ENCODE assay signal across 8 mouse cellular contexts in genomic region chr16:63863181-63863580, GRCm38 (mm10). TPM values are rescaled to one million over a fixed set of nuclear protein-coding genes. Genes with fewer than 3 reads are reported as not detected.
DNase-seq lines count a peak whose midpoint lies in the region; ATAC-seq and TF ChIP-seq lines count a peak whose summit lies in the region.

No protein-coding gene starts in this region.

- peak; percentile 66 for ATAC-seq in hindbrain, embryonic 12.5 days (ENCODE audit: low FRiP score)
- no peak for ATAC-seq in inflammation-experienced regulatory T-cells, adult 6 months

- peak overlapping the region; percentile 77 for H3K4me2 ChIP-seq in hindbrain, embryonic 12.5 days (replicated peaks)

- H3K27me3 ChIP-seq in hindbrain, embryonic 12.5 days: peaks cover 4% of the 10 kb centered on the region; the same call in 1 of the 2 replicates

- peak overlapping the region; percentile 72 for H3K4me3 ChIP-seq in cortical plate, adult 2 months (ENCODE audit: insufficient read depth, low read length)
- peak overlapping the region; percentile 69 for H3K4me3 ChIP-seq in hindbrain, embryonic 12.5 days

- no peaks in the 10 kb centered on the region for H3K9me3 ChIP-seq in hindbrain, embryonic 12.5 days (replicated peaks)

- TF ChIP-seq CTCF in cortical plate, adult 2 months (IDR thresholded peaks at IDR 0.05; ENCODE audit: extremely low read depth, insufficient read depth, low read length): no peak

- DNase-seq in layer of hippocampus, postnatal 36 days: peak; percentile 13 to 23
- DNase-seq in layer of hippocampus, adult 11-12 months (ENCODE audit: low spot score): no peak
- peak; percentile 43 for DNase-seq in mesoderm, embryonic 11.5 days (ENCODE audit: low read depth, low spot score)
- DNase-seq in thymus, postnatal 10 days (ENCODE audit: low spot score in 2 of 2): no peak
- DNase-seq in adrenal gland, postnatal 14 days: no peak

- 1% methylated on average over 12 of the region's 12 CpGs for WGBS in hindbrain, embryonic 12.5 days

- H3K4me1 ChIP-seq in cortical plate, adult 2 months (ENCODE audit: control insufficient read depth, insufficient read depth, low read length): no peaks in the 10 kb centered on the region
- H3K4me1 ChIP-seq in hindbrain, embryonic 12.5 days: peaks cover 2% of the 10 kb centered on the region; the same call in 1 of the 2 replicates

- TF ChIP-seq POLR2A in cortical plate, adult 2 months (IDR thresholded peaks at IDR 0.05; ENCODE audit: extremely low read depth, insufficient read depth, low read length): no peak

- H3K27ac ChIP-seq in cortical plate, adult 2 months (ENCODE audit: insufficient read depth, low read length): no peak overlapping the region
- peak overlapping the region; percentile 81; the same call in 1 of the 2 replicates for H3K27ac ChIP-seq in hindbrain, embryonic 12.5 days

- H3K36me3 ChIP-seq in hindbrain, embryonic 12.5 days: no peaks in the 10 kb centered on the region

- H3K9ac ChIP-seq in hindbrain, embryonic 12.5 days: peak overlapping the region; percentile 69; the same call in 1 of the 2 replicates

RNA-seq across cellular contexts. Expression of gene Epha3, which starts 0.8 kb away (rescaled TPM):
- 10 to 100 TPM; 16.3 to 17.3 TPM for total RNA-seq in layer of hippocampus, postnatal 36 days (2021)
- 3.0 TPM in 2 replicates for polyA plus RNA-seq in cortical plate, adult 2 months (2012; rRNA removed)
- 63.1 and 69.5 TPM in 2 replicates for polyA plus RNA-seq in hindbrain, embryonic 12.5 days (2016; fragmentation: Nextera tagmentation; extraction: Ambion mirVana)
- polyA plus RNA-seq in inflammation-experienced regulatory T-cells, adult 6 months (2017; shearing (Covaris generic)): 1 to 10 TPM in 2 of 3 experiments, under 1 TPM in 1; 0.70 to 2.1 (median 1.2) TPM
- 2.9 TPM in 2 replicates for total RNA-seq in adrenal gland, postnatal 14 days (2021)

Comparison
In these comparisons a context has a peak if more than half of its experiments do, and no peak if none do; other contexts are left out.
1. DNase-seq: peak in layer of hippocampus, postnatal 36 days (2 of 2) and mesoderm, embryonic 11.5 days (single experiment); none in layer of hippocampus, adult 11-12 months (single experiment), thymus, postnatal 10 days (0 of 2) and adrenal gland, postnatal 14 days (single experiment).
2. RNA of gene Epha3, which starts 0.8 kb away (polyA plus RNA-seq): 63.1 to 69.5 TPM in hindbrain, embryonic 12.5 days; 3.0 TPM in cortical plate, adult 2 months and 0.70 to 2.1 TPM in inflammation-experienced regulatory T-cells, adult 6 months; every median in the first group is over 10 times any median in the second.